Mouse (Mus musculus): ENCODE results near the gene BC049762. TPM values are rescaled to one million over a fixed set of nuclear protein-coding genes. Genes with fewer than 3 reads are reported as not detected.
A peak's percentile ranks its signal among the peaks of the same experiment; 100 is the strongest.

Gene BC049762
- polyA plus RNA-seq, 1 experiment from 2014 or later: 0.22 TPM

DNA sequence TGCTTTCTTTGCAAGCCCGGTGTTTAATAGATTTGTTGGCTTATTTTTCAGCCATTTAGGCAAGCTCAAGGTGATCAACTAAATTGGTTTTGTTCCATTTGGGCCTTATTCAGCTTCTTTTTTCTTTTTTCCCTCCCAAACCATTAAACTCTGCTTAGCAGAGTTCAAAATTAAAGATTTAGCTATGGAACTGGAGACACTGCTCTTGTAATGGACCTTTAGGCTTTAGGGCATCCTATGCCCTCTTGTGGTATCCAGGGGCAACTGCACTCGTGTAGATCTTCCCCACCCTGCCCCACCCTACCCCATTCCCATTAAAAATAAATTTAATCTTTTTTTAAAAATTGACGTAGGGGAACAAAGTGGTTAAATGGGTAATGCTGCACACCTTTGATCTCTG, 2.5 kb upstream of the BC049762 start:
- 63% methylated on average over 3 of the region's 3 CpGs for WGBS
- H3K4me3 ChIP-seq: peak overlapping the region; percentile 91
- no peak for DNase-seq (ENCODE audit: low spot score)

DNA sequence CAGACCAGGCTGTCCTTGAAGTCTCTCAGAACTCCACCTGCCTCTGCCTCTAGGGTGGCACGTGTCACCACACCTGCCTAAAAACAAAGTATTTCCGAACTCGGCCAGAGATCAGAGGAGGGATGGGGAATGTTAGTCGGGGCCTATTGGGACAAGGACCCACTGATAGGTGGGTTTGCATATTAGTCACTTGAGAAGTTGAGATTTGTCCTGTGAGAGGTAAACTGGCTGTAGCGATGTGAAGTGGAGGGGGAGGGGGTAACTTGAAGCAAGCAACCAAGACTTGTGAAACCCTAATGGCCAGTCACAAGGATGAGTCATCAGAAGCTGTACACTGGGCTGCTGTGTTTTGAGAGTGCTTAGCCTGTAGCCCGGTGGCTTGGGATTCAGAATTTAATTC, 1.5 kb upstream of the BC049762 start:
- H3K4me3 ChIP-seq: peak overlapping the region; percentile 91
- H3K27ac ChIP-seq (replicated peaks): peak overlapping the region; percentile 98; the same call in 1 of the 2 replicates
- H3K9me3 ChIP-seq (replicated peaks): no peaks in the 10 kb centered on the region
- H3K4me1 ChIP-seq: peaks cover 32% of the 10 kb centered on the region
- H3K27me3 ChIP-seq (ENCODE audit: low read depth, poor library complexity, severe bottlenecking): no peaks in the 10 kb centered on the region
- peaks cover 30% of the 10 kb centered on the region for H3K36me3 ChIP-seq
- WGBS: 53% methylated on average over 6 of the region's 6 CpGs
- no peak for DNase-seq (ENCODE audit: low spot score)

More for the DNA sequence above, 2.5 kb upstream of the BC049762 start:
- H3K9me3 ChIP-seq (replicated peaks): no peaks in the 10 kb centered on the region
- H3K4me1 ChIP-seq: peaks cover 32% of the 10 kb centered on the region
- peaks cover 40% of the 10 kb centered on the region for H3K36me3 ChIP-seq
- H3K27ac ChIP-seq (replicated peaks): no peak overlapping the region
- H3K27me3 ChIP-seq (ENCODE audit: low read depth, poor library complexity, severe bottlenecking): no peaks in the 10 kb centered on the region

DNA sequence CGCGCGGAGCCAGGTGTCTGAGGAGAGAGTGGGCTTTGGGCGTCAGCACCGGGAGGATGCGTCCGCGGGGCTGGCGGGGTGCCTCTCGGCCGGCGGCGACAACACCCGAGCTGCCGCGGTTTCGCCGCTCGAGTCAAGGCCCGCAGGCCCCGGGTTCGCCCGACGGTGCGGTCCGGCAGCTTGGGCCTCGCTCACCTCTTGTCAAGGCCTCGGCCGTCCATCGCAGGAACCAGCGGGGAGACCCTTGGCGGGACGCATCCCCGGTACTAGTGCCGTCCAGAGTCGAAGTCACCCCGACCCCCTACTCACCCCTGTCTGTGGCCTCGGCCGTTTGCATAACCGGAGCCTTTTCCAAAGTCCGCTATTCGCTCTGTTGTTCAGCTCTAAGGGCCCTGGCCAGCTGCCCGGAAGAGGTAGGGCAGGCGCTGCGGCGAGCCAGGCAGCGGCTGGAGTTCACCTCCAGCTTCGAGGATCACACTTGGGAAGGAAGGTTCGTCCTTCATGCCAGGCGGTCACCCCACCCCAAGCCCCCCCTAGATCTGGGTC, 513 bp upstream of the BC049762 start:
- DNase-seq (ENCODE audit: low spot score): no peak
- peaks cover 21% of the 10 kb centered on the region for H3K36me3 ChIP-seq
- no peaks in the 10 kb centered on the region for H3K27me3 ChIP-seq (ENCODE audit: low read depth, poor library complexity, severe bottlenecking)
- WGBS: under 1% methylated on average over 50 of the region's 50 CpGs
- peak overlapping the region; percentile 98 for H3K27ac ChIP-seq (replicated peaks)
- H3K4me3 ChIP-seq: peak overlapping the region; percentile 91
- H3K4me1 ChIP-seq: peaks cover 32% of the 10 kb centered on the region
- no peaks in the 10 kb centered on the region for H3K9me3 ChIP-seq (replicated peaks)

DNA sequence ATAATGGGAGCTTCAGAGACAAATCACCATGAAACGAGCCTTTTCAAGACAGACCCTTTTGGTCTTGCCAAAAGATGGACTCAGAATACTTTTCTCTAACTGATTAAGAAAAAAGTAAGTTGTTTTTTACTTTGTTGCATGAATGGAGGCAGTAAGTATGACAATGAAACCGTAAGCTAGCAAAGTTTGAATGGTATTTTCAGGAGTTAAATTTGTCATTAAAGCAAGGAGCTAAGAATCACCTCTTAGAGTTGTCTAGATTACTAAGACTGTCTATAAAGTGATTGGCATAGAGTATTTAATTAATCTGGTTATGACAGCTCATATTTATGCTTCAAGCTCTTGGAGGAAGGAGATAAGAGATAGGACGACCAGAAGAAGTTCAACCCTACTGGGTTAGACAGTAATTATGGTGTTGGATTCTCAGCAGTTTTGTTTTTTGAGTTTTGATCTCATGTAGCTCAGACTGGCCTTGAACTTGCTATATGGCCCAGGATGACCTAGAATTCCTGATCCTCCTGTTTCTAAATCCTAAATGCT, 1.1 kb downstream of the BC049762 start, which contains the start of gene Clk4:
TSS of gene Clk4 (plus strand) at position 51 of the 540 bp plus-strand sequence.
- peaks cover 5% of the 10 kb centered on the region for H3K36me3 ChIP-seq
- peaks cover 32% of the 10 kb centered on the region for H3K4me1 ChIP-seq
- 86% methylated on average over 3 of the region's 3 CpGs for WGBS
- H3K4me3 ChIP-seq: peak within 1 kb of the TSS; percentile 91
- peak within 1 kb of the TSS; percentile 98 for H3K27ac ChIP-seq (replicated peaks)
- H3K27me3 ChIP-seq (ENCODE audit: low read depth, poor library complexity, severe bottlenecking): no peaks in the 10 kb centered on the region
- DNase-seq (ENCODE audit: low spot score): no peak
- no peaks in the 10 kb centered on the region for H3K9me3 ChIP-seq (replicated peaks)

DNA sequence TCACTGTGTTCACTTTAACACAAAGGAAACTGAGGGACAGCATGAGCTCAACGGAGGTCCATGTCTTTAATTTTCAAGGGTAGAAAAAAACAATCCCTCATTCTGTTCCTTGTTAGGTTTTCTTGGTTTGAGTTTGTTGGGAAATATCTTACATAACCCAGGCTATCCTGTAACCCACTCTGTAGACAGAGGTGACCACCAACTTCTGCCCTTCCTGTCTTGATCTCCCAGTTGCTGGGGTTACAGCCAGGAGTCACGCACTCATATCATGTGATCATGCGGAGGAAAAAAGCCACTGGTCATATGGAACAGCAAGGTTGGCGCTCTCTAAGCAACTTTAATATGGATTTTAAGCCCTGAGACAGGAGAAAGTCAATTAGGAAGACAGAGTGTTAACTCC, 5.8 kb downstream of the BC049762 start:
- H3K27me3 ChIP-seq (ENCODE audit: low read depth, poor library complexity, severe bottlenecking): no peaks in the 10 kb centered on the region
- DNase-seq (ENCODE audit: low spot score): no peak
- H3K4me3 ChIP-seq: no peak overlapping the region
- H3K36me3 ChIP-seq: no peaks in the 10 kb centered on the region
- H3K27ac ChIP-seq (replicated peaks): no peak overlapping the region
- no peaks in the 10 kb centered on the region for H3K9me3 ChIP-seq (replicated peaks)
- whole genome bisulfite sequencing: 88% methylated on average over 4 of the region's 4 CpGs
- 0 out of 2 replicates have a peak, but pooled peaks cover under 1% of the 10 kb centered on the region for H3K4me1 ChIP-seq

DNA sequence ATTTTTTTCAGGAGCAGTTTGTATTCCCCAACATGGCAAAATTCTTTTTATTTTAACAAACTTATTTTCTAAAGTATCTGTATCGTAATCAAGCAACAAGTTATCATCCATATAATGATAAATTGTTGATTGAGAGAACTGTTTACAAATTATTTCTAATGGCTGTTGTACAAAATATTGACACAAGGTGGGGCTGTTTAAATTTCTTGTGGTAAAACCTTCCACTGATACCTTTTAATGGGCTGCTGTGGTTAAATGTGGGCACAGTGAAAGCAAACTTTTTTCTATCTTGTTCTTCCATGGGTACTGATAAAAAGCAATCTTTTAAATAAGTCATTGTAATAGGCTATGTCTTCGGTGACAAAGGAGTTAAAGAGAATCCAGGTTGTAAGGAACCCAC, 19.9 kb downstream of the BC049762 start:
- no peak overlapping the region for H3K4me3 ChIP-seq
- H3K27me3 ChIP-seq (ENCODE audit: low read depth, poor library complexity, severe bottlenecking): no peaks in the 10 kb centered on the region
- H3K27ac ChIP-seq (replicated peaks): no peak overlapping the region
- WGBS: 85% methylated on average over 2 of the region's 2 CpGs
- H3K36me3 ChIP-seq: no peaks in the 10 kb centered on the region
- no peak for DNase-seq (ENCODE audit: low spot score)
- H3K4me1 ChIP-seq: no peaks in the 10 kb centered on the region
- H3K9me3 ChIP-seq (replicated peaks): no peaks in the 10 kb centered on the region

DNA sequence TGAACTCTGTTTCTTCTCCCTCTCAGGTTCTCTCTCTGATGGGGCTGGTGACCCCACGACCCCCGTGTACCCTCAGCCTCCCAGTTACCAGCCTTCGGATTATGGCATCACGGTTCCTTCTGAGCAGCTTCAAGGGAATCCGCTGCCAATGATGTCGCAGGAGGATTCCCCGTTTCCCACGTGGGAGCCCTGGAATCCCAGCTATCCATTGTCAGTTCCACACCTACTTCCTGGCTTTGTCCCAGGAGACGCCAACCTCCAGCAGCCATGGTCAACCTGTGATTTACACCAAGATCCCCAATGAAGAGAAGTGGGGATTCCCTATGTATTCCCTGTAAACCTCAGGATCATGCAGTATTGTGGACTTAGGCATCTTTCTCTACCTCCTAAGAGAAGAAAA, 28.2 kb downstream of the BC049762 start:
- Histone ChIP-seq H3K36me3 (no peaks in the 10 kb centered on the region), H3K4me3 (no peak overlapping the region), H3K27ac (replicated peaks) (no peak overlapping the region), H3K9me3 (replicated peaks) (no peaks in the 10 kb centered on the region), H3K4me1 (no peaks in the 10 kb centered on the region), H3K27me3 (ENCODE audit: low read depth, poor library complexity, severe bottlenecking) (no peaks in the 10 kb centered on the region)
- no peak for DNase-seq (ENCODE audit: low spot score)
- 88% methylated on average over 9 of the region's 9 CpGs for WGBS

DNA sequence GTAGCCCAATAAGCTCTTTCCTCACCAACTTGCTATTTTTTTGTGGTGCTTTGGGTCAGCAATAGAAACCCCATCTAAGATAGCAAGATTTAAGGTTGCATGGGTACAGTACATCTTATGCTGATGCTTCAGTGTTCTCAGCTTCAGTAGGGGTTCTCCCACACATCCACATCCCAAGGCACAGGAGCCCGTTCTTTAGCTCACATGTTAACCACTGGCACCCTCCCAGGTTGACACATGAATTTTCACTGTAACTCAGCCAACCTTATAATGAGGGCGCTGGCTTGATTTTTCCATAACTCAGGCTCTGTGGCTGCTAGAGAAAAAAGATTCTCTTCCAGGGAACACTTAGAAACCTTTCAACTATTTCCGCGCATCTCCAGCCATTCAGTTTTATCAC, 35.7 kb downstream of the BC049762 start:
- WGBS: 89% methylated on average over 4 of the region's 4 CpGs
- no peak for DNase-seq (ENCODE audit: low spot score)
- H3K27me3 ChIP-seq (ENCODE audit: low read depth, poor library complexity, severe bottlenecking): no peaks in the 10 kb centered on the region

DNA sequence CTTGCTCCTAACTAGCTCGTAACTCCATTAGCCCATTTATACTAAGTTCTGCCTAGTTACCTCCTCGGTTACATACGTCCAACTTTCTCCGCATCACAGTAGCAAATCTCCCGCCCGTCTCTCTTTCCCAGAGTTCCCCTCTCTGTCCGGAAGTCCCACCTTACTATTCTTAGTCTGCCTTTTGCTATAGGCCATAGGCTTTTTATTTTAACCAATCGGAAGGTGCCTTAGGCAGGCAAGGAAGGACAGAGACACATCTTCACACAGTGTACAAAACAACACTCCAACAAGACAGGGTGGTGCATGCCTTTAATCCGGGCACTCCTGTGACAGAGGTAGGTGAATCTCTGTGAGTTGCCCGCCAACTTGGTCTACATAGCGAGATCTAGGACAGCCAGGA, 42.5 kb downstream of the BC049762 start, which contains the start of gene Gm12569:
TSS of gene Gm12569 (plus strand) at position 166 of the 400 bp plus-strand sequence.
- Histone ChIP-seq H3K4me1 (no peaks in the 10 kb centered on the region), H3K4me3 (no peak within 1 kb of the TSS), H3K27ac (replicated peaks) (no peak within 1 kb of the TSS), H3K36me3 (no peaks in the 10 kb centered on the region), H3K27me3 (ENCODE audit: low read depth, poor library complexity, severe bottlenecking) (no peaks in the 10 kb centered on the region), H3K9me3 (replicated peaks) (no peaks in the 10 kb centered on the region)
- no peak for DNase-seq (ENCODE audit: low spot score)
- 94% methylated on average over 11 of the region's 11 CpGs for WGBS

More for the DNA sequence above, 35.7 kb downstream of the BC049762 start:
- H3K4me3 ChIP-seq: no peak overlapping the region
- H3K4me1 ChIP-seq: no peaks in the 10 kb centered on the region
- H3K36me3 ChIP-seq: no peaks in the 10 kb centered on the region
- no peaks in the 10 kb centered on the region for H3K9me3 ChIP-seq (replicated peaks)
- no peak overlapping the region for H3K27ac ChIP-seq (replicated peaks)

DNA sequence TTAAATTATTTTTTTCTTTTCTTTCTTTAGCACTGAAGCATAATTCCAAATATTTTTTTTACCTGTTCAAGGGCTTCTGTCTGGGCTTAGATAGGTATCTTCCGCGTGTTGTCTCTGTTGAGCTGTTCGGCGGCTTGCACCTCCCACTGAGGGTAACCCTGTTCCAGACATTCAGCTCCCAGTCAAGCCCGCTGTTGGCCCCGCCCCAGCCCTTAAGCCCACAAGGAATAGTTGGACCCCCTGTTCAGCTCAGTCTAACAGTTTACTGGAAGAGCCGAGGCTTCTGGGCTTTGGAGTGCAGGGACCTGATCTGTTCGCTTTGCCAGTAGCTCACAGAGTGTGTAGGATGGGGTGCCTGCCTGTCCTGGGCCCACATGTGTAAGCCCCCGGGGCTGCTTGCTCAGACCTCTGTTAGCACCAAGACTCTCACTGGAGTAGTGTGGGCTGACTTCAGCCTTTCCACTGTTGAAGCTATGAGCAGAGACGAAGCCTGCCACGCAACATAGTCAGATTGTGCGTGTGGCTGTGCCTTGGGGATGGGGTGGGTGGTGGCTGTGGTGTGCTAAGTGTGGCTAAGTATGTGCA, 43.4 kb downstream of the BC049762 start:
- H3K9me3 ChIP-seq (replicated peaks): no peaks in the 10 kb centered on the region
- H3K27ac ChIP-seq (replicated peaks): no peak overlapping the region
- 81% methylated on average over 12 of the region's 12 CpGs for WGBS
- no peak for DNase-seq (ENCODE audit: low spot score)
- no peaks in the 10 kb centered on the region for H3K27me3 ChIP-seq (ENCODE audit: low read depth, poor library complexity, severe bottlenecking)
- no peaks in the 10 kb centered on the region for H3K36me3 ChIP-seq
- no peaks in the 10 kb centered on the region for H3K4me1 ChIP-seq
- no peak overlapping the region for H3K4me3 ChIP-seq

DNA sequence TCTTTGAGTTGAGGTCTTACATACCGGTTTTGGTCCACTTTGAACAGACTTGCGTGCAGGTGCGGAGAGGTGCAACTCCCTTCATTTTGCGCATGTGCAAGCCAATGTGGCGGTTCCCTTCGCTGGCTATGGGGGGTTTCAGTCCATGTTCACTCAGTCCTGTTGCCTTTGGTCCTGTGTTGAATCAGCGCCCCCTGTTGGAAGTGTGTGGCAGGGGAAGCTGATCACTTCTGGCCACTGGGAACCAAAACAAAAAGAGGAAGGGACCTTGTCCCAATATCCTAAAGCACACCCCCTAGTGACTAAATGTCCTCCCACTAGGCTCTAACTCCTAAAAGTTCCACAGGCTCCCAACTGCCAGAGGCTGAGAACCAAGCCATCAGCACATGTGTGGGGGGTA, 48.8 kb downstream of the BC049762 start:
- DNase-seq (ENCODE audit: low spot score): no peak
- Histone ChIP-seq H3K4me1 (no peaks in the 10 kb centered on the region), H3K4me3 (no peak overlapping the region), H3K27ac (replicated peaks) (no peak overlapping the region), H3K36me3 (no peaks in the 10 kb centered on the region), H3K27me3 (ENCODE audit: low read depth, poor library complexity, severe bottlenecking) (no peaks in the 10 kb centered on the region), H3K9me3 (replicated peaks) (no peaks in the 10 kb centered on the region)
- WGBS: 83% methylated on average over 7 of the region's 7 CpGs

DNA sequence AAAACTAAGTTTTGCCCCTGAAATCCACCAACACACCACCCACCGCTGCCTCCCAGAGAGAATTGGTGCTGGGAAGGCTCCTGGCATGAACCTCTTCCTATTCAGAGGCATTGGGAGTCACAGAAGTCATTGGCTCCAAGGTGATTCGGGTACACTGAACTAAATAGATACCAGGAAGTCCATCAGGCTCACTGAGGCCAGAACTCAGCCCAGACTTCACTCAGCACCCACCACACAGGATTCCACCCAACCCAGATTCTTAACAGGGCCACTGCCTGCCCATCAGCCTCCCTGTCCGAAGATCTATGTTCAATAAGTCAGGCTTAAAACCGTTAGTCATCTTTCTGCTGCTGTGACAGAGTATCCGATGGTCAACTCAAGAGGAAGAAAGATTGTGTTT, 51.4 kb downstream of the BC049762 start:
- no peaks in the 10 kb centered on the region for H3K9me3 ChIP-seq (replicated peaks)
- no peak overlapping the region for H3K4me3 ChIP-seq
- H3K27me3 ChIP-seq (ENCODE audit: low read depth, poor library complexity, severe bottlenecking): no peaks in the 10 kb centered on the region
- no peak for DNase-seq (ENCODE audit: low spot score)
- H3K36me3 ChIP-seq: no peaks in the 10 kb centered on the region
- H3K4me1 ChIP-seq: no peaks in the 10 kb centered on the region
- H3K27ac ChIP-seq (replicated peaks): no peak overlapping the region
- 91% methylated on average over 5 of the region's 5 CpGs for WGBS

DNA sequence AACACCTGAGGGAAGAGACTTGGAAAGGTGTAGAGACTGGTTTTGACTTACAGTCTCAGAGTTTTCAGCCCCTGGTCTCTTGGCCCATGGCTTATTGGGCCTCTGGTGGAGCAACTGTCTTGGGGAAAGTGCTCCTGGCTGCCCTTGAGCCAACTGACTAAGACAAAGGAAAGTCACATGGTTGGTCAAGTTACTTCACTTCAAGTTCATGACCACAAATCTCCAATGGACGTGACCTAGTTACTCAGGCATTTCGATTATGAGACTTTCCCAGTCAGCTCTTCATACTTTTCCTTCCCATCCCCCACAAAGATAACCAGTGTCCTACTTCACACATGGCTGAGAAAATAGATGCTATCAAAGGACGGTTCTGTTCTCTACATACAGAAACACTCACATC, 55.1 kb downstream of the BC049762 start:
- no peak overlapping the region for H3K27ac ChIP-seq (replicated peaks)
- no peak for DNase-seq (ENCODE audit: low spot score)
- no peaks in the 10 kb centered on the region for H3K9me3 ChIP-seq (replicated peaks)
- no peaks in the 10 kb centered on the region for H3K4me1 ChIP-seq
- H3K27me3 ChIP-seq (ENCODE audit: low read depth, poor library complexity, severe bottlenecking): no peaks in the 10 kb centered on the region
- no peak overlapping the region for H3K4me3 ChIP-seq
- H3K36me3 ChIP-seq: no peaks in the 10 kb centered on the region
- 92% methylated on average over 3 of the region's 3 CpGs for WGBS
